8 mouse cellular contexts compared by ENCODE assay signal in genomic region chr11:76889339-76890164, GRCm38 (mm10). TPM values are rescaled to one million over a fixed set of nuclear protein-coding genes. Genes with fewer than 3 reads are reported as not detected.
DNase-seq lines count a peak whose midpoint lies in the region; ATAC-seq lines count a peak whose summit lies in the region.
"Had no signal": no experiment of that assay in that cellular context is flagged by ENCODE, and none has a peak within 500 bp of the region (broad histone marks: within the 10 kb centered on the region; RNA-seq: fewer than 3 reads in every experiment).

No protein-coding gene starts in this region.

- WGBS in liver, embryonic 15.5 days (ENCODE audit: insufficient replicate concordance) = 24% methylated on average over 10 of the region's 10 CpGs

- no peak overlapping the region for H3K4me3 ChIP-seq in liver, embryonic 15.5 days (replicated peaks)
- H3K4me3 ChIP-seq: limb, embryonic 12.5 days had no signal

- DNase-seq in adrenal gland, postnatal 36 days = peak; percentile 48 to 66
- DNase-seq in induced T-regulatory cell, adult 2 months (ENCODE audit: low read depth) = peak; percentile 68
- DNase-seq in testis, postnatal 10 days (ENCODE audit: low spot score) = peak; percentile 71
- no peak for DNase-seq in cerebellum, adult 9-10 months
- no peak for DNase-seq in frontal cortex, postnatal 10 days (ENCODE audit: low spot score in 2 of 2)

- H3K36me3 ChIP-seq in liver, embryonic 15.5 days (replicated peaks) = no peaks in the 10 kb centered on the region
- H3K36me3 ChIP-seq: limb, embryonic 12.5 days had no signal

- no peaks in the 10 kb centered on the region for H3K27me3 ChIP-seq in liver, embryonic 15.5 days
- H3K27me3 ChIP-seq: limb, embryonic 12.5 days had no signal

- no peak overlapping the region for H3K4me2 ChIP-seq in liver, embryonic 15.5 days
- H3K4me2 ChIP-seq: limb, embryonic 12.5 days had no signal

- ATAC-seq in CD4-positive, CD25-positive, alpha-beta regulatory T cell, adult 4 months = peak; percentile 66
- no peak for ATAC-seq in liver, embryonic 15.5 days (ENCODE audit: insufficient read depth)

- H3K9ac ChIP-seq in liver, embryonic 15.5 days = no peak overlapping the region
- H3K9ac ChIP-seq: limb, embryonic 12.5 days had no signal

- H3K4me1 ChIP-seq in liver, embryonic 15.5 days (replicated peaks) = peaks cover 37% of the 10 kb centered on the region

- H3K27ac ChIP-seq in liver, embryonic 15.5 days (replicated peaks) = peak overlapping the region; percentile 42
- H3K27ac ChIP-seq: limb, embryonic 12.5 days had no signal

- H3K9me3 ChIP-seq in liver, embryonic 15.5 days (replicated peaks) = no peaks in the 10 kb centered on the region
- H3K9me3 ChIP-seq: limb, embryonic 12.5 days had no signal

RNA-seq across cellular contexts. Expression of gene Tmigd1, which starts 12.4 kb away (rescaled TPM):
- under 1 TPM in 1 of 2 experiments, not detected in 1; 0.65 TPM for polyA plus RNA-seq in CD4-positive, CD25-positive, alpha-beta regulatory T cell, adult 4 months (2017; shearing (Covaris generic))
- total RNA-seq in adrenal gland, postnatal 36 days (2021) = 1 to 10 TPM in 1 of 2 experiments, under 1 TPM in 1; 0.66 to 1.1 TPM
- not detected in 2 replicates for polyA plus RNA-seq in liver, embryonic 15.5 days (2015; fragmentation: Nextera tagmentation; extraction: Ambion mirVana)
- polyA plus RNA-seq: limb, embryonic 12.5 days had no signal

RNA-seq across cellular contexts. Expression of gene Blmh, which starts 35.1 kb away (rescaled TPM):
- 100 to 1,000 TPM in 1 of 2 experiments, 10 to 100 TPM in 1; 81.9 to 102 TPM for polyA plus RNA-seq in CD4-positive, CD25-positive, alpha-beta regulatory T cell, adult 4 months (2017; shearing (Covaris generic))
- 10 to 100 TPM; 45.2 to 57.2 TPM for total RNA-seq in adrenal gland, postnatal 36 days (2021)
- 40.5 and 44.2 TPM in 2 replicates for polyA plus RNA-seq in liver, embryonic 15.5 days (2015; fragmentation: Nextera tagmentation; extraction: Ambion mirVana)

RNA-seq across cellular contexts. Expression of gene Cpd, which starts 42.7 kb away (rescaled TPM):
- 1 to 10 TPM; 3.5 to 4.0 TPM for polyA plus RNA-seq in CD4-positive, CD25-positive, alpha-beta regulatory T cell, adult 4 months (2017; shearing (Covaris generic))
- 10 to 100 TPM; 42.1 to 47.6 TPM for total RNA-seq in adrenal gland, postnatal 36 days (2021)
- 4.7 and 4.8 TPM in 2 replicates for polyA plus RNA-seq in liver, embryonic 15.5 days (2015; fragmentation: Nextera tagmentation; extraction: Ambion mirVana)

Comparison
In these comparisons a context has a peak if more than half of its experiments do, and no peak if none do; other contexts are left out.
1. DNase-seq: peak in adrenal gland, postnatal 36 days (2 of 2), induced T-regulatory cell, adult 2 months (single experiment) and testis, postnatal 10 days (single experiment); none in cerebellum, adult 9-10 months (single experiment) and frontal cortex, postnatal 10 days (0 of 2).